Mouse (Mus musculus) cerebellum, postnatal 25 days (tissue): ENCODE measurements around the gene Gm17018.

Experiments
- DNase-seq, 2 experiments: peaks; one replicate each; pipeline ENCODE4 v3.0.0; 2021; ENCODE audit warnings: mixed read lengths in 2 of 2

Gm17018 gene

GRCm38 (mm10) chr19:45549948-45550347 is 10.5 kb upstream of the Gm17018 start:
- DNase-seq: no peak

DNA sequence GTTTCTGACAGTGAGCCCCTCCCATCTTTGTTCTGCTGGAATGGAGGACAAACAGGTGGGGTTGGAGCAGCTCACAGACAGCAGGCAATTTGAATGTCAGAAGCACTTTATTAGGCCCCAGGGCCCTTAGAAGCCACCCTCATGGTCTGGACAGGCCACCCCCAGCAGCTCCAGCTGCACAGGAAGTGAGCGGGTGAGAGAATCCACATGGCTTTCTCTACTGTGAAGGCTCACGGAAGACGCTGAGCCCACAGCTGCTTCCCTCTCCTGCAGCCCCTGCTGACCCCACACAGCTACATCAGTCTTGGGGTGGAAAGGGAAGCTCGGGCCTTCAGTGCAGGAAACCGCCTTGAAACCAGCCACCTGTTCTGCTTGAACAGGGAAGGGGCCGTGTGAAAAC is 8.2 kb upstream of the Gm17018 start:
- DNase-seq: no peak

DNA sequence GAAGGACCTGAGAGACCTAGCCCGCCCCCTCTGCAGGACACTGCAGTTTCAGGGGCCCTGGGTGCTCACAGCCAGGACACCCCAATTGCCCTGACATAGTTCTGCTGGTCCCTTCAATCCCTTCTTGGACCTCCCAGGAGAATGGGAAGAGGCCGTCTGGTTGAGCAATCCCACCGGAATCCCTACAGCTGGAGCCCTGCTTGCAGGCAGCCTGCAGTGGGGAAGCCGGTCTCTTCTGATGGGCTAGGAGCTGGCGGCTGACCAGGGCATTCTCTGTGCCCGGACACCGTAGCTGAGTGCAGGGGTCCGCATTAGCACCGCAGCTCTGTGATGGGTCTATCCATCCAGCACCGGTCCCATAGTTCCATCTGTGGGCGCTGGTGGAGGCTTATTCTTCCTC is 6.3 kb upstream of the Gm17018 start:
- DNase-seq: no peak

DNA sequence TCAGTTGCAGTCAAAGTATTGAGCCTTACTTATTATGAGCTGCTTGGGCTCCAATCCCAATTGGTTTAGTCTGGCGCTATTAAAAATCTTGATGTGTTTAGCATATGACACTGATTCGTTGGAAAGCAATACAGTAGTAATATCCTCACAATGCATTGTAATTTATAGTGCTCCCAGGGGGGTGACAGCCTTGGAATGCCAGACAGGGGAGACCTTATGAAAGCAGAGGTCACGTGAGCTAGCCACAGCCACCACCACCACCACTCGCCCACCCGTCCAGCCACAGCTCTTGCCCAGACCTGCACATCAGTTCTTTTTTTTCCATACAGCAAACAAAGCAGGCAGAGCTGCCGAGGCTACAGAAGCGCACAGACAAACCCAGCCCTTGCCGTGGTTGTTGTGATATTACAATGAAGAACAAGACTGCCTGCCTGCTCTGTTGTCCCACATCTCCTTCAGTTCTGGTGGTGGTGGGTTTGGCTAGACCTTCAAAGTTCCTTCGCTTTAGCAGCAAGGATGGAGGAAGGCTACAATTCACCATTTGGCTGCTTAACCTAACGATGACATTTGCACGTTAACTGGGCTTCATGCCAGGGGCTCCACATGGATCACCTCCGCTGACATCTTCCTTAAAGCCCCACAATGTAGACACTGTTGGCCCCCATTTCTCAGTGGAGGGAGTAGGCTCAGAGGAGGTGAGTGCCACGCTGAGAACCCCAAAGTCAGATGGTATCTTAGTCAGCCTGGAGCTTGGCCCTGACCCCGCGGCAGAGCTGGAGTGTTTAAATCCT is 5.7 kb downstream of the Gm17018 start:
- peak; percentile 44 to 70 for DNase-seq

DNA sequence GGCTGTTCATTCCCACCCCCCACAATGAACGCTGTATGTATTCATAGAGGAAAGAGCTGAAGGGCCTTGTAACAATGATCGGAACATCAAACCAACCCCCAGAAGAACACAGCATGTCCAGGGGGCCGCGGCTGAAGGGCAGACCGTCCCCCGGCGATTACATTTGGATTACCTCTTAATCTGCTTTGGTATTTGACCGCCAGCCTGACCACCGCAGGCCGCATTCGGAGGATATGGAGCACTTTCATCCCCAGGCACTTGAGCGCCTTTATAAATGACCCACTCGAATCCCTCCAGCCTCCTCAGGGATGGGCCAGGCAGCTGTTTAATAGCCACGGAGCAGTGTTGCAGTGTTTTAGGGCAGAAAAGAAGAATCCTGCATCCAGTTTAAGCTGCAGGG is 7.0 kb downstream of the Gm17018 start:
- no peak for DNase-seq

DNA sequence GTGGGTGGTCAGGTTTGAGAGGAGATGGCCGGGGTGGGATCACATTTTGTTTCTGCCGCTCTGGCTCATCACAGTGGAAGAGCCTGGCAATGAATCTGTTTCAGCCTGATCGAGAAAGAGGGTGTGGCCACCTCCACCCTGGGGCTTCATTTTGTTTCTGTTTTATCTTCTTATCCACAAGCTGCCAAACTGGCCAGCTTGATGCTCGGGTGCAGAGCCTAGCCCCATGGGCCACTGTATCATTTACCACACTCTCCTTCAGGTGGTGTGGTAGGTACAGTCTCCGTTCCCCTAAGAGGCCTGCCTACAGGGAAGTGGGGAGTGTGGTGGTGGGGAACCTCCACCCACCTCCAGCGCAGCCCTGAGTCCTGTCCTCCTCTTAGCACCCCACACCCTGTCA is 12.6 kb downstream of the Gm17018 start:
- DNase-seq: no peak

GRCm38 (mm10) chr19:45573861-45574267 is 13.4 kb downstream of the Gm17018 start:
- DNase-seq: peak; percentile 81 to 87

DNA sequence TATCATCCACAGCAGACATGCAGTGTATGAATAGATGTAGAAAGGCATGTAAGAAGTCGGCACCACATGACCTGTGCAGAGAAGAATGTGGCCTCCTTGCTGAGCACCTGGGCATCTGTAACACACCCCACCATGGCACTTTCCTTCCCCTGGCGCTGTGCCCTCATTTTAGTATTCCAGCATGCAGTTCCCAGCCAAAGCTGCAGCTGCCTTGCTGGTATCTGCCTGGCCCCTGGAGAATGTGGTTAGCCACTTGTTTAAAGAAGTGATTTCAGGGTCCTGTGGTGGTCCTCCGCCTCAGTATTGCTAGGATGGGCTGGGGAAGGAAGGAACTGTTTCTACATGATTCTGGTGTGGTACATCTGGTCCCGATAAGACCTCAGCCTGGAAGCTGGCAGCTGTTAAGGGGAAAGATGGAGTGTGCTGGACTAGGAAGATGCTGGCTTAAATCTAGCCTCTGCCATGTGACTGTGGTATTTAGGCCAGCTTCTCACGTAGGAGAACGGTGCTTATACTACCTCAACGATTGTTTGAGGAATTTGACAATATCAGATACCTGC is 14.0 kb downstream of the Gm17018 start:
- no peak for DNase-seq

- no peak for DNase-seq
Measured at GRCm38 (mm10) chr19:45574941-45575631, 14.7 kb downstream of the Gm17018 start.

- DNase-seq: no peak
Measured at GRCm38 (mm10) chr19:45575632-45576001, 15.2 kb downstream of the Gm17018 start.

- DNase-seq: no peak
Measured at GRCm38 (mm10) chr19:45577141-45577750, 16.8 kb downstream of the Gm17018 start.

DNA sequence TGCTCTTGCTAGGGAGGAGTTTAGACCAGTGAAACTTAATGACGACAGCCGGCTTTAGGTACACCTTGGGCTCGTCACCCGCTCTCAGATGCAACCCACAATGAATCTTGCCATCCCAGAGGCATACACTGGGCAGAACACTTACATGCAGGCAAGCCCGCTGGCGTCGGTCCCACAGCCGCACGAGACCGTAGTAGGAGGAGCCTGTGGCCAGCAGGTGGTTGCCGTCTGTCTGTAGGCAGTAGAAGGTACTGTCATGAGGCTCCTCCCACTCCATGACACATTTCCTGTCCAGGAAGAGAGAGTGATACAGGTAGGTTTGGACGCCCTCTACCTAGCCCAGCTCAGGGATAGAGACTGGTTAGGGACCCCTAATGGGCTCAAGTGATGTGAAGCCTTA is 18.6 kb downstream of the Gm17018 start:
- DNase-seq: no peak

DNA sequence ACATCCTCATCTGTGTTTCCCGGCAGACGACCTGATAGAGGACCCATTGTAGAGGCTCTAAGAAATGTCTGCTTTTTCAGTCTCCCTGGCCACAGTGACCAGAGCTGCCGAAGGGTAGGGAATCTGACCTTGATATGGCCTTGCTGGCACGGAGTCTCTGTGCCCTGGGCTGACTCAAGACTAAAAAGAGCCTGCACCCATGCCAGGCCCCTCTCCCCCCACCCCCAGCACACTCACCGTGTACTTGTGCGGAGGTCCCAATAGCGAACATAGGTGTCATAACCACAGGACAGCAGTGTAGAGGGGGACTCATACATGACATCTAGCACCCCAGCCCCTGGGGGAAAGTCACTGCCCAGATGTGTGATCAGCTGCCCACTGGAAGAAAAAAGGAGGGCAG is 19.0 kb downstream of the Gm17018 start:
- no peak for DNase-seq

DNA sequence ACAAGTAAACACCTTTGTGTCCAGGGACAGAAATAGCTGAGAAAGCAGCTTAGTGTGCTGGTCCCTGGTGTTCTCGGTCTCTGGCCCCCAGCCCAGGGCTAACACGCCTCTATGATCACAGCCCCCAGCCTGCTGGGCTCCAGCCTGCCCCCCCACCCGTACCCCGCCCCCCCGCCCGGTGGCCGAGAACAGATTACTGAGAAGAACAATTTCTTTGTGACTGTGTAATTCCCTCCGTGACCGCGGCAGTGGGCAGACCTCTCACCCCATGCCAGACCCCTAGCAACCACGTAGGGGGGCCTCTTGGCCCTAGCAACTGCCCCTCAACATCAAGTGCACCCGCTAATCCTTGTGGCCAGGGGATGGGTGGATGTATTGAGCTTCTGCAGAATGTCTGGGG is 19.8 kb downstream of the Gm17018 start:
- no peak for DNase-seq

DNA sequence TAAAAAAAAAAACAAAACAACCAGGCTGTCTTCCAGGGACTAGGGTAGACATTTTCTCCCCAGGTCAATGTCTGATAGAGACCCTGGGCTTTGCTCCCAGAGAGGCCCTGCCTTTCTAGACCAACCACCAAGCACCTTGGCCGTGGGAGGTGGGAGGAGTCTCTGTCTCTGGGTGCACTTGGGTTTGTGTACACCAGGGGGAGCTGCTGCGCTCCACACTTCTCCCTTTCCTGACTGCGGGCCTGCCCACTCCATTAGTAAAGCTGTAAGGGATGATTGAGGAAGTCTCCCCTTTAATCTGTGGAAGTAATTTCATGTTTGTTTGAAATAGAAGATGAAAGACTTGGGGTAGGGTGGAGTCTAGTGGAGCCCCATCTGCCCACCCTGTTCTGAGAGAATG is 20.8 kb downstream of the Gm17018 start:
- peak; percentile 49 to 60 for DNase-seq

DNA sequence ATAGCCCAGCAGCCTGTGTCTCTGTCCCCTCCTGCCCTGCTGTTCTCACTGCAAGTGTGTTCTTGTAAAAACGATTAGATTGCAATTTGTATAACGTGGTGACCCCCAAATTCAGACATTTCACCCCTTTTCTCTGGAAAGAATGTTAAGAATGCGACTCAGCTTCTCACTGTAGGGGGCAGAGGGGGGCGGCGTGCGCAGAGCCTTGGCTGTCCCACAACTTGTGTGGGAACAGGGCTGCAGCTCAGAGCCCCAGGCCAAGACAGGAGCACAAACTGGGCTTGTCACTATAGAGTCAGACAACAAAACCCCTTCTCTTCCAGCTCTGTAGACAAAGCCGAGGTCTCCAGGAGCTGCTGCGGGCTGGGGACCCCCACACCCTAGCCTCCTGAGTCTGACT is 21.7 kb downstream of the Gm17018 start:
- no peak for DNase-seq

- DNase-seq: no peak
Measured at GRCm38 (mm10) chr19:45583136-45583535, 22.7 kb downstream of the Gm17018 start.

- no peak for DNase-seq
Measured at GRCm38 (mm10) chr19:45584856-45585620, 24.6 kb downstream of the Gm17018 start.

- DNase-seq: no peak
Measured at GRCm38 (mm10) chr19:45586850-45587249, 26.4 kb downstream of the Gm17018 start.

- no peak for DNase-seq
Measured at GRCm38 (mm10) chr19:45587509-45588292, 27.3 kb downstream of the Gm17018 start.

DNA sequence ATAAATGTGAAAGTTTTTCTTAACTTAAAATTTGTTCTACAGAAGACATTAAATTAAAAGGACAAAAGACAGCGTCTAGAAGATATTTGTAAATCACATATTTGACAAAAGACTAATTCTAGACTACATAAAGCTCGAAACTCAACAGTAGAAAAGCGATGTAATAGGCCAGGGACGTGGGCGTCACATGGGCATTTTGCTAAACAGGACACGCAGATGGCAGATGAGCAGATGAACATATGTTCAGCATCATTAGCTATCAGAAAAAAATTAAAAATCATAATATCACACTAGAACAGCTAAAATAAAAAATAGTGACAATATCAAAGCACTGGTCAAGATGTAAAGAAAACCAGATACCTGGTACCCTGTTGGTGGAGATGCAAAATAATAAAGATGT is 29.3 kb downstream of the Gm17018 start:
- DNase-seq: peak in 1 of 2 experiments; percentile 29

DNA sequence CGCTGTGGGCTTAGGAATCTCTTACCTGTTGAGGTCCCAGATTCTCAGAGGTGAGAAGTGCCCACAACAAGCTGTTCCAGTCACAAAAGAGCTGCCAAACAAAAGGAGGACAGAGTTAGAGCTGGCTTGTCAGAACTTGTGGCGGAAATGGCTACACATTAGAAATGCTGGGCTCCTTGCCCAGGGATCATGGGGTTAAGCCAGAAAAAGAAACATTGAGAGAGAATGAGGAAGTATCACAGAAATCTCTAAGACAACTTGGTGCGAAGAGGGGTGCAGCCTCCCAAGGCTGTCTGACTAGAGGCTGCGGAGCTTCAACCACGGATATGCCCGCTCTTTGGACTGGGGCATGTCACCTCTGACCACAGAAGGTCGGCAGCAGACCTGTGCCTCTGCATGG is 31.3 kb downstream of the Gm17018 start:
- DNase-seq: peak in 1 of 2 experiments; percentile 50
